Mouse (Mus musculus): Measurements from ENCODE around the gene Ptpra.
A peak's percentile ranks its signal among the peaks of the same experiment; 100 is the strongest.

Ptpra gene

DNA sequence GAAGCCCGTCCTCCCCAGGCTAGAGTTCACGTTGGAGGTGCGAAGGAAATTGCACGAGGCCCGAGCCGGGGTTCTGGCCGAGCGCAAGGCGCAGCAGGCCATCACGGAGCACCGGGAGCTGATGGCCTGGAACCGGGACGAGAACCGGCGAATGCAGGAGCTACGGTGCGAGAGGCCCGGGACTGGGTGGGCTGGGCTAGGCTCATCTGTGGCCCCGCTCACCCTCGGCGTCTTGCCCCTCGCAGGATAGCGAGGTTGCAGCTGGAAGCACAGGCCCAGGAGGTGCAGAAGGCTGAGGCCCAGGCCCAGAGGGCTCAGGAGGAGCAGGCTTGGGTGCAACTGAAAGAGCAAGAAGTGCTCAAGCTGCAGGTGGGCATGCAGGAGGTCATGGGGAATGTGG, 114.0 kb downstream of the Ptpra start:
- DNase-seq, result no peak

DNA sequence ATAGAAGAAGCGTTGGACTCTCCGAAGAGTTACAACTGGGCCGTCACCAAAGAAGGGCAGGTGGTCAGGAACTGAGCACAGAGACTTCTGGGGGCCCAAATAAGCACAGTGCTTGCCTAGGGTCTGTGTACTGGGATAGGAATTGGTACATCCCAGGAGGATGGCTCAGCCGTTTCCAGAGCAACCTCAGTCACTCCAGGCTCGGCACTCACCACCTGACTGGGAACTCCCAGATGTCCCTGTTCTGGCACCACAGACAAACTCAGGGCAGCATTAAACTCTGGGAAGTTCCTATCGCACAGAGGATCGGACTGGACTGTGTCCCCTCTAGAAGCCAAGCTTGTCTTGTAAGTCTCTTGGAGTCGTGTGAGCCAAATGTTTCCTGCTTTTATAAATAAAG, 114.9 kb downstream of the Ptpra start:
- DNase-seq, result no peak

DNA sequence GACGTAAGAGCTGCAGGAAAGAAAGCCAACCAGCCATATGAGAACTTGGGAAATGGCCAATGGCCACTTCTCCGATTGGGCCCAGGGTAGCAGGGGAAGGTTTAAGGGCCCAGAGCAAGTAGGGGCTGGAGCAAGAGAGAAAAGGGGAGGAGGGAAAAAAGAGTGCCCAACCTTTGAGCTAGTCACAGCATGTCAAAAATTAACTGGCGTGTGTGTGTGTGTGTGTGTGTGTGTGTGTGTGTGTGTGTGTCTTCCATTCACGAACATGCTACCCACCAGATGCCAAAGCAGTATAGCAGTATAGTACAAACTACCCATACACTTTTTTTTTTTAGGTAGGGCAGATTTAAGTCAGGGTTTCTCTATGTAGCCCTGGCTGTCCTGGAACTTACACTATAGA, 118.8 kb downstream of the Ptpra start:
- DNase-seq, result no peak

GRCm38 (mm10) chr2:130569926-130570325, 119.8 kb downstream of the Ptpra start:
- DNase-seq, result no peak

DNA sequence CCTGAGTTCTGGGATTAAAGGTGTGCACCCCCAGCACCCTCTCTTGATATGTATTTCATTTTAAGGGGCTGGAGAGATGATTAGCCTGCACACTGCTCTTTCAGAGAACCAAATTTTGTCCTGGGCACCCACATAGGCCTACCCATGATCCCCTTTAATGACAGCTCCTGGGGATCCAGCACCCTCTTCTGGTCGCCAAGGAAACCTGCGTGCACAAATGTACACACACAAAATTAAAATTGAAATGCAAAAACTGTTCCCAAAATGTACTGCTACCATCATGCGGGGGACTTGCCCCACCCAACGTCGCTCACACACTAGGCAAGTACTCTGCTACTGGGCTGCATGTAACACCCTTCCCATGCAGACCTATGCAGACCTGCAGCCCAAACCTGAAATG, 124.9 kb downstream of the Ptpra start:
- DNase-seq, result no peak

- DNase-seq, result no peak
Measured at GRCm38 (mm10) chr2:130575873-130576272, 125.8 kb downstream of the Ptpra start, which contains the start of gene Oxt. TSS of gene Oxt (plus strand) at chr2:130576173.

DNA sequence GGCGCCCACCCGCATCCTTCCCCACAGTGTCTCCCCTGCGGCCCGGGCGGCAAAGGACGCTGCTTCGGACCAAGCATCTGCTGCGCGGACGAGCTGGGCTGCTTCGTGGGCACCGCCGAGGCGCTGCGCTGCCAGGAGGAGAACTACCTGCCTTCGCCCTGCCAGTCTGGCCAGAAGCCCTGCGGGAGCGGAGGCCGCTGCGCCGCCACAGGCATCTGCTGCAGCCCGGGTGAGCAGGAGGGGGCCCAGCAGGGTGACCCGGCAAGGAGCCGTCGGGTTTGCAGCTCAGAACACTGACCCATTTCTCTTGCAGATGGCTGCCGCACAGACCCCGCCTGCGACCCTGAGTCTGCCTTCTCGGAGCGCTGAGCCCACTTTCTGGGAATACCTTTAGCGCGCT, 126.5 kb downstream of the Ptpra start:
- DNase-seq, result peak; percentile 64

- DNase-seq, result no peak
Measured at GRCm38 (mm10) chr2:130577021-130577420, 126.9 kb downstream of the Ptpra start.

DNA sequence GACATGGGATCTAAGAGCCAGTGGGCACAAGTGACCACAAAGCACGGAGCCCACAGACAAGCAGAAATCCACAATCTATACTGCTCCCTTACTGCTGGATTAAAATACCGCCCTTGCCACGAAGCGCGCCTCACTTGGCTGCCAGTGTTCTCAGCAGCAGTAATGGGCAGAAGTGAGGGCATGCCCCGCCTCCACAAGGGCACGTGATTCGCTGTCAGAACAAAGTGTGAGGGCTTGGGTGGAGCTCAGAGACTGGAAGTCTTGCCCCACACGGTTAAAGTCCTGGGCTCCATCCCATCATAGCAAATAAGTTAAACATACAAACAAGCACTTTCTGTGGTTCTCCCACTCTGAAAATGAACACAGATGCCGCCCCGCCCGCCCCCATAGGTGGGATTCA, 127.6 kb downstream of the Ptpra start:
- no peak for DNase-seq

DNA sequence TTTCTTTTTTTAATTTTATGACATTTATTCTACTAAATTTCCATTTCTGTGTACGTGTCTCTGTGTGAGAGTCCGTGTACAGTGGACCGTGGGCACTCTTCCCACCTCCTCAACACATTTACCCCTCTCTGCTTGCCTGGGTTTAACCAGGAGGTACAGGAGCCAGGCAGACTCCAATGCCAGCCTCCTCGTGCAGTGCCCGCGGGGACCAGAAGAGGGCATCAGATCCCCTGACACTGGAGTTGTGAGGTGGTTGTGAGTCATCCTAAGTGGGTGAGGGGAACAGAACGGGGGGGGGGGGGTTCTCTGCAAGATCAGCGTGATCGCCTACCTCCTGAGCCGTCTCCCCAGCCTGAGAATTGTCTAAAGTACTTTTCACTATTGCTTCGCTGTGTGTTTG, 128.1 kb downstream of the Ptpra start:
- peak; percentile 58 for DNase-seq

- DNase-seq, result no peak
Measured at GRCm38 (mm10) chr2:130579791-130580190, 129.7 kb downstream of the Ptpra start.

DNA sequence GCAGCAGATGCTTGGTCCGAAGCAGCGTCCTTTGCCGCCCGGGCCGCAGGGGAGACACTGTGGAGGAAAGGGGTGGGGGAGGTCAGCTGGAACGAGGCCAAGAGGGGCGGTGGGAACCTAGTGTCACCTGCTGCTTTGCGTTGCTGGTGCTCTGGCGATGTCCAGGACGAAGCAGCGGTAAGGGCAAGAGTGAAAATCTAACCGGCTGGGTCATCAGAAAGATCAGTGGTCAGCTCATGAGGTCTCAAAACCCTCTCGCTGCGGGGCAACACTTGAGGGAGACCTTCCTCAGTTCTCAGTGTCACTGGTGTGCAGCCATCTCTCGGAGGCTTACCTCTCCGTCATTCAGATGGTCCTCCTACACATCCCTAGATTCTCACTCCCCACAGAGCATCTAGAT, 131.1 kb downstream of the Ptpra start:
- DNase-seq, result no peak

DNA sequence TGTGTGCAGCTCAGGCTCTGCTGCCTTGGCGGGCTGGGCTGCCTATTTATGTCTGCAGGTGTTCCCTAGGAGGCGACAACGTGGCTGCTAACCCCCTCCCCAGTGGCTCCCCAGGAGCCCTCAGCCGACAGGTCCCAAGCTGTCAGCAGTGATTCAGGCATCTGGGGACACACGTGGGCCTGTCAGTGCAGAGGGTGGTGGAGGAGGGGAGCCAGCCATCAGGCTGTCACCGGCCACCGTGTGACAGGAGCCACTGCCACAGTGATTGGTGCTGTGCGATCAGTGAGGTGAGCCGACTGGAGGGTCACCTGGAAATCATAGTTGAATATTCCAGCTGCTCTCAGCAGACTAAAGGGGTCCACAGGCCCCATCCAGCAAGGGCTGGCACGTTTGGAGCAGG, 132.5 kb downstream of the Ptpra start, which contains the start of gene Avp:
Gene Avp, minus strand, starts transcription at position 3 of the 400 bp plus-strand sequence.
- no peak for DNase-seq

DNA sequence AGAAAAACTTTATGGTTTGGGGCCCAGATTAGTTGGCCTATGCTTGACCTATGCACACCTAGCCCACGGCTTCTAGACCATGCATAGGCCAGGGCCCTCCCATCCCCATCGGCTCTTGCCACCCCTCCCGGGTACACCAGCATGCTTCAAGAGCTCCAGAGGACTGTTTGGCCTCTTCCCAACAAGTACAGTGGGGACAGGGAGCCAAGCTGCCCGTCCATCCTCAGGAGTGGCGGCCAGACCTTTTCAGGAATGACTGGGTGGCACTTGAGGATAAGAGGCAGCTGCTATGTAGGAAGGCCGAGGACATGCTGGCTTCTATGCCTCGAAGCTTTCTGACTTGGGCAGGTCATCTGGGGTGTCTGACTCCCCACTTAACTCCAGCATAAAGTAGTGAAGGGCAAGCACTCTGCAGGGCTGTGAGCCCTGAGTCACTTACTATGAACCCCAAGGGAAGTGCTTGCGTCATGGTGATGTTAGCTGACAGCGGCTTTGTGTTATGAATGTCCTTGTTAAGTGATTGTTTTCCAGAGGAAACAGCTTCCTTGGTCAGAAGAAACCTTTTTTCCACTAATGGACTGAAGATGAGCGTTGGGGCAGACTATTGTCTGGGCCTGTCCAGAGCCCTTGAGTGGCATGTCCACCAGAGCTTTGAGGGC, 134.0 kb downstream of the Ptpra start:
- DNase-seq, result no peak

DNA sequence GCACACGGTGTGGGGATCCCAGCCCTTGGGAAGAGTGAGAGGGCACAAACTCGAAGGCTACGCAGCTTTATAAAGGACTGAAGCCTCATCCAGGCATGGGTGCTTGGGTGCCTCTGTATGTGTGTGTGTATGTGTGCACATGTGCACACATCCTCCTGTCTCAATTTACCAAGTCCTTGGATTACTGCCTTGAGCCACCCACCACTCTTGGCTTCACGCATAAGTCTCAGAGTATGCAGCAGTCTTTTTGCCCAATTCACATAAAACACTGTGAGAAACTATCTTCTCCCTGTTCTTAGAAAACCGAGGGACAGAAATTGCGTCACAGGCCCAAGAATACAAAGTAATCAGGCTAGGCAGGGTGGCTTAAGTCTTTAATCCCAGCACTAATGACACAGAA, 135.9 kb downstream of the Ptpra start:
- no peak for DNase-seq

DNA sequence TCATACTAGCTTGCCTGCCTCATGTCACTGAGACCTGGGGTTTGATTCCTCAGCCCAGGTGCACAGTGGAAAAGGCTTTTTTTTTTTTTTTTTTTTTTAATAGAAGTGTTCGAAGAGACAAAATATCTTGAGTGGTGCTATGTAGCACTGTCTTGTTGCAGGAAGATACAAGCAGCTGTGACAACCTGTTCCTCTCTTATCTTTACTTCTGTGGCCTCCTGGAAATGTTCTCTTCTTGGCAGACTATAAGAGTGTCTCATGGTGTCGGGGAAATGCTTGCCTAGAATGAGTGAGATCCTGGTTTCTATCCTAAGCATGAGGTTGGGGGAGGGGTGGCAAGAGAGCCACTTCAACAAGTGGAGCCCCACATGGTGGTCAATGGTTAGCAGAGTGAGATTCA, 138.3 kb downstream of the Ptpra start:
- no peak for DNase-seq

- no peak for DNase-seq
Measured at GRCm38 (mm10) chr2:130589157-130589556, 139.1 kb downstream of the Ptpra start.

DNA sequence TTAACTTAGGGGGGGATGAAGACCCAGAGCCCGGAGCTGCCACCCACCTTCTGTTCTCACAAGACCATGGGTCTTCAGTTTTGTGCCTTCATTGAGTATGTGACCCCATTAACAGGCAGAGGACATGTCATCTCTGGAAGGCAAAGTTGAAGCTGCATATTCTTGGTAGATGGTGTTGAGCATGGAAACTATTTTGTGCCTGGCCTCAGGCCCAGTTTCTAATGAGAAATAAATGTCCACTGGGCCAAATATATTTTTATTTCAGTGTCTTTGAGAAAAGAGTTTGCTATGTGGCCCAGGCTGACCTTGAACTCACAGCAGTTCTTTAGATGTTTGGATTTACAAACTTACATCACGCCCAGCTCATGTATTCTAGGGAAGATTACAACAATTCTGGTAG, 139.7 kb downstream of the Ptpra start:
- DNase-seq, result no peak

DNA sequence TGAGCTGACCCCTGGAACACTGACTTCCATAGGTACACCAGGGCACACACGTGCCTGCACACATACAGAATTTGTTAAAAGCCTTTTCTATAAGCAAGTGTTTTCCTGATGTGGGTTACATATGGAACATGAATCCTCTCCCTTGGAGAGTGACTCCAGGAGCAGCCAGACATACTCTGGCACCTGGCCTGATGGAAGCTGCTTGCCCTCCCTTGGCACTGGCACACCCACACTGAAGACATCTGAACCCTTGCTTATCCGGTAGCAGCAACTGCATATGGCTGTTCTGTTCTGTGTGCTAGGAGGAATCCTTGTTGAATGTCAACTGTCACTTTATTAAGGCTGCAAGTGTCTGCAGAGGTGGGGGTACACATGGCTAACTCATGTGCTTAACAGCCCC, 140.9 kb downstream of the Ptpra start:
- DNase-seq, result no peak

- DNase-seq, result no peak
Measured at GRCm38 (mm10) chr2:130595596-130595995, 145.5 kb downstream of the Ptpra start.

DNA sequence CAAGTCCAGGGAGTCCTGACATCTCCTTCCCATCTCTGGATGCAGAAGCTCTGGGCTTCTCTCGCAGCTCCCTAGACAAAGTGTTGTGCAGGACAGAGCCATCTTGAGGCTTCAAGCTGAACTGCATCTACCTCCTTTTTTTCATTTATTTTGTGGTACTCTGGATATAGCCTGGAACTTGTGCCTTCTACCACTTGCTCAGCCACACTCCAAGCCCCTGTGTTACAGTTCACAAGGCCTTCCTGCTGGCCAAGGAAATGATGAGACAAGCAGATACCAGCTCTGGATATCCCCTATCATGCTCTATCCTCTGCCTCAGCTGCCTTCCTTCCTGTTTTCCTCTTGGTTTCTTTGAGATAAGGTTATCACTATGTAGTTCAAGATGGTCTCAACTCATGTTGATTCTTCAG, 147.5 kb downstream of the Ptpra start:
- DNase-seq, result no peak

DNA sequence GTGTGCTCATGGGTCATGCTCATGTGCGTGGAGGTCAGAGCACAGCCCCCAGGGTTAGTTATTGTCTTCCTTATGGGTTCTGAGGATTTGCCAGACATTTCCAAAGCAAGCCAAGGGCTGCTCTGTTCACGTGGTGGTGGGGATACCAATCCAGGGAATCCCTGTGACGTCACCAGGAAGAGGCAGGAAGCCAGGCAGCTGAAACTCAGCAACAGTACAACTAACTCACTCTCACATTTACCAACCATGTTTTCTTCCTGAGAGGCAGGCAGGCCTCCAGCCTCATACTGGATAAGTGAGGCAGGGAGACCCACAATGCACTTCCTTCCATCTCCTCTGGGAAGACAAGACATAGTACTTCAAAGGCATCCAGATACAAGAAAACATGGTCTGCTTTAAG, 148.3 kb downstream of the Ptpra start:
- DNase-seq, result no peak

DNA sequence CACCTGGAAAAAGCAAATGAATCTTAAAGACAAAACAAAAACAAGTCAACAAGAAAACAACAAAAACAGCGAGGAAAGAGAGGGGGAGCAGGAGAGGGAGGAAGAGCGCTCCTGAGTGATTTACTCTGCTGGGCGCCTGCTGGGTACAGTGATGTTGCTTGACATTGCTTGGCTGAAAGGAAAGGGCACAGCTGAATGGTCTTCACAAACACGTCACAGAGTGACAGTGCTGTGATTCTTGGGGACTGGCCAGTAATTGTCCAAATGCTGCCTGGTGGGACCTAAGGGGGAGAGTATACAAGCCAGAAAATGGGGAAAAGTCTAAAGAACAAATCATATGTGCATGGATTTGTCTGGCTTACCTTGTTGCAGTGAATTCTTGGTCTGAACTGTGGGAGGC, 152.1 kb downstream of the Ptpra start:
- DNase-seq, result no peak

Data from cerebellum, adult 9-11 months (tissue).